Mouse (Mus musculus) bone marrow macrophage, adult 2 months (primary cell): ENCODE results near the gene Apobec2.

Experiments used
- CTCF ChIP-seq: IDR thresholded peaks from 2 replicates; pipeline ENCODE4 v1.5.1; 2012; ENCODE audit warnings: low read depth, mild to moderate bottlenecking, low read length, moderate library complexity
- POLR2A ChIP-seq: IDR thresholded peaks from 2 replicates; pipeline ENCODE4 v1.6.1; 2012; ENCODE audit warnings: mild to moderate bottlenecking, low read depth, low read length, borderline replicate concordance

DNA sequence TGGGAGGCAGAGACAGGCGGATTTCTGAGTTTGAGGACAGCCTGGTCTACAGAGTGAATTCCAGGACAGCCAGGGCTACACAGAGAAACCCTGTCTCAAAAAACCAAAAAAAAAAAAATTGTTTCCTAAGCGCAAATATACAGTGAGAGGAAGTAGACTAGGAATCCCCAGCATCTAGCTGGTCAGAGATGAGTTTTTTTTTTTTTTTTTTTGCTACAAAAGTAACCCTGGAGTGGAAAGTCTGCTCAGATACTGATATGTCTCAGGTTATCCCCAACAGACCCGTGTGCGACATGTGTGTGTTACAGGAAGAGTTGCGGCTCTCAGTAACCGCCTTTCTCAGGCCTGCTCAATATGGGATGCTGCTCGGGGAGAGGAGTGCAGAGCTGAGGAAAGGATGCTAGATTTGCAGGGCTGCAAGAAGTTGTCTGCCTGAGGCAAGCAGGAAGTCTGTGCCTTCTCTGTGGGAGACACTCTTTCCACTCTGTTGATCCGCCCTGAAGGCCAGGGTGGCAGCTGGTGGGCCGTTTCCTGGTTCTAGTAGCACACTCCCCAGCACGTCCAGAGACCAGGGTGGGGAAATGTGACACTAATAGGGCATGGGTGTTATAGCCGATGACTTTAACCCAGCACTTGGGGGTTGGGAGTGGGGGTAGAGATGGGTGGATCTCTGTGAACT is 4.7 kb downstream of the Apobec2 start:
- TF ChIP-seq POLR2A (no peak), CTCF (no peak)
